Mouse (Mus musculus) embryonic facial prominence, embryonic 15.5 days (tissue): Measurements from ENCODE around the gene Dnajc28. TPM values are rescaled to one million over a fixed set of nuclear protein-coding genes. Genes with fewer than 3 reads are reported as not detected.

Source experiments
- ATAC-seq: fragments of 200-750 bp; cut with Nextera tagmentation; 2 replicates; pipeline ENCODE4 v1.8.0; 2017; ENCODE audit warnings: low read depth, moderate TSS enrichment; ENCODE audit not compliant: insufficient number of reproducible peaks, low FRiP score, low TSS enrichment
- H3K27ac ChIP-seq: fragments of 300-500 bp; sonication (generic); replicated peaks from 2 replicates; pipeline ENCODE4 v1.5.1; 2015; ENCODE audit warnings: mild to moderate bottlenecking, inconsistent platforms
- H3K27me3 ChIP-seq: fragments of 300-500 bp; sonication (generic); 2 replicates; pipeline ENCODE4 v1.6.1; 2015; ENCODE audit warnings: inconsistent platforms
- H3K36me3 ChIP-seq: fragments of 300-500 bp; sonication (generic); 2 replicates; pipeline ENCODE4 v1.6.1; 2015; ENCODE audit warnings: mild to moderate bottlenecking, inconsistent platforms
- H3K4me1 ChIP-seq: fragments of 300-500 bp; sonication (generic); 2 replicates; pipeline ENCODE4 v1.6.1; 2015; ENCODE audit warnings: inconsistent platforms
- H3K4me2 ChIP-seq: fragments of 300-500 bp; sonication (generic); replicated peaks from 2 replicates; pipeline ENCODE4 v1.6.1; 2015; ENCODE audit warnings: mild to moderate bottlenecking, inconsistent platforms
- H3K4me3 ChIP-seq: fragments of 300-500 bp; sonication (generic); replicated peaks from 2 replicates; pipeline ENCODE4 v1.5.1; 2015; ENCODE audit warnings: mild to moderate bottlenecking, inconsistent platforms
- H3K9ac ChIP-seq: fragments of 300-500 bp; sonication (generic); 2 replicates; pipeline ENCODE4 v1.6.1; 2015; ENCODE audit warnings: inconsistent platforms
- H3K9me3 ChIP-seq: fragments of 300-500 bp; sonication (generic); replicated peaks from 2 replicates; pipeline ENCODE4 v1.6.1; 2016; ENCODE audit warnings: inconsistent platforms
- WGBS: fragments of 180-500 bp; shearing (Covaris S2); methylation state at CpG from one replicate; pipeline ENCODE4 v1.1.7; 2015; 5-methylcytosine and 5-hydroxymethylcytosine counted together
- polyA plus RNA-seq: library from polyadenylated mRNA; unstranded; fragments of >200 nt; fragmentation: Nextera tagmentation; extraction: Ambion mirVana; gene quantifications from 2 replicates; pipeline ENCODE4 v1.2.1, GENCODE M21; 2015

The Dnajc28 gene
- polyA plus RNA-seq, 1 experiment from 2014 or later = 3.7 TPM

DNA sequence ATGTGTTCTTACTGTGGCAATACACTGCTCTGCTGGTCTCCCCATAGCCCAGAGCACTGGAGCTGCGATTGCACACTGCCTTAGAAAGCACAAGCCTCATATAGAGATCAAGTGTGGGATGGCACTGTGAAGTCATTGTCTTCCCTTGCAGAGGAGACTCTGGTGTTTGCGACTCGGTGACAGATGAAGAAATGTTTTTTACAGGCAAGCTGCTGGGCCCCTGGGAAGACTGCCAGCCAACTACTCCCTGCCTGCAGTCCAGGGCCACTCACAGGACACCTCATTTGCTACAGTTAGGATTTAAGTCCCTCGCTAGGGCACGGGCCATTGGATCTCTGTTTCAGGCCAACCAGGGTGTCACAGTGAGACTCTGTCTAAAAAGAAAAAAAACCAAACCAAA lies 13.6 kb upstream of the Dnajc28 start:
- Histone ChIP-seq H3K9ac (no peak overlapping the region), H3K4me3 (no peak overlapping the region), H3K27me3 (no peaks in the 10 kb centered on the region), H3K36me3 (peaks cover 90% of the 10 kb centered on the region), H3K4me2 (no peak overlapping the region), H3K9me3 (no peaks in the 10 kb centered on the region), H3K4me1 (no peaks in the 10 kb centered on the region), H3K27ac (no peak overlapping the region)
- WGBS = 93% methylated on average over 5 of the region's 5 CpGs
- no peak for ATAC-seq

DNA sequence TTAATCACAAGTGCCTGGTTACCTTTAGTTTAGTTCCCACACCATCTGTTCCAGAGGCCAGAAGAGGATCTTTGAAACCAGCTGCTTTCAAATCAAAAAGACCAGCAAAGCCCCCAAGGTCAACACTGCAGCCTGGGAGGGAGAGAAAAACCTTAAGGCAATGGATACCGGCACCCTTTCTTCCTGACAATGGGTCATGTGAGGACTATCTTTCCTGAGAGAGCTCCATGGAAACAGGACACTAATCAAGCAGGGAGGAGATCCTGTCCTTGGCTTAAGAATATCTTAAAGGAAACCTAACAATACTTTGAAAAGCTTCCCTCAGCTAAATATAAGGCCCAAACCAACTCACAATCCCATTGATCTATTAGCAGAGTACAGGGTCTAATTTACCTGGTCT lies 11.8 kb upstream of the Dnajc28 start:
- no peak for ATAC-seq
- H3K4me2 ChIP-seq = no peak overlapping the region
- H3K9me3 ChIP-seq = no peaks in the 10 kb centered on the region
- H3K36me3 ChIP-seq = peaks cover 87% of the 10 kb centered on the region
- no peaks in the 10 kb centered on the region for H3K4me1 ChIP-seq
- H3K27ac ChIP-seq = no peak overlapping the region
- no peaks in the 10 kb centered on the region for H3K27me3 ChIP-seq
- WGBS = 88% methylated on average over 1 of the region's 1 CpGs
- H3K4me3 ChIP-seq = no peak overlapping the region
- no peak overlapping the region for H3K9ac ChIP-seq

DNA sequence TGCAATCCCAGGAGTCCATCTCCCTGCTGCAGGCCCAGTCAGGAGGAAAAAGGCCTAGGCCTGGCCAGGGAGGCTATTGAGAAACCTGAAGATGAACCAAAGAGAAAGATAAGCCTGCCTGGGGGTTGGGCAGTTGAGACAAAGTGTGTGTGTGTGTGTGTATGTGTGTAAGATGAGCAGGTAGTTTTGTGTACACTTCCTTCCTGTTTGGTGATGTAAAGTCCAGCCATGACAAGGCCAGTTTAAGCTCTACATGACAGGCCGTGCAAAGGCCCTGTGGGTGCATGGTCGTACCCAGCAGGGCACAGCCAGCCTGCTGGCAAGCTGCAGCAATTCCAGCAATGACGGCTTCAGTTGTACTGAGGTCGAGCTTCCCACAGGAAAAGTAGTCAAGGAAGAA lies 10.9 kb upstream of the Dnajc28 start:
- no peak for ATAC-seq
- H3K4me3 ChIP-seq = no peak overlapping the region
- no peaks in the 10 kb centered on the region for H3K9me3 ChIP-seq
- WGBS = 82% methylated on average over 4 of the region's 4 CpGs
- no peak overlapping the region for H3K4me2 ChIP-seq
- H3K27ac ChIP-seq = no peak overlapping the region
- H3K9ac ChIP-seq = no peak overlapping the region
- no peaks in the 10 kb centered on the region for H3K4me1 ChIP-seq
- no peaks in the 10 kb centered on the region for H3K27me3 ChIP-seq
- H3K36me3 ChIP-seq = peaks cover 87% of the 10 kb centered on the region

DNA sequence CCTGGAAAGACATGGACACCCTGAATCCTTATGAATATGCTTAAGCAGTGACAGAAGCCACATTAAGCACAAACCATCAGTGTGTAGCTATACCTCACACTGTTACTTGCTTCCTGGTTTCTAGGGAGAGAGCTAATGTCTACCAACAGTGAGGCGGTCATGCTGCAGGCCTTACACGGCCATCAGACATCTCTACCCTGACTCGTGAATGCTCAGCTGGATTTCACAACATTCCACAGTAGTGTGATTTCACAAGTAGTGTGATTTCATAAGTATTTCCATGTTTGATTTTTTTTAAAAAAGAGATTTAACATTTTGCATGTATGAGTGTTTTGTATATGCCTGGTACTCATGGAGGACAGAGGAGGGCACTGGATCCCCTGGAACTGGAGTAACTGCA lies 9.8 kb upstream of the Dnajc28 start:
- no peak overlapping the region for H3K9ac ChIP-seq

DNA sequence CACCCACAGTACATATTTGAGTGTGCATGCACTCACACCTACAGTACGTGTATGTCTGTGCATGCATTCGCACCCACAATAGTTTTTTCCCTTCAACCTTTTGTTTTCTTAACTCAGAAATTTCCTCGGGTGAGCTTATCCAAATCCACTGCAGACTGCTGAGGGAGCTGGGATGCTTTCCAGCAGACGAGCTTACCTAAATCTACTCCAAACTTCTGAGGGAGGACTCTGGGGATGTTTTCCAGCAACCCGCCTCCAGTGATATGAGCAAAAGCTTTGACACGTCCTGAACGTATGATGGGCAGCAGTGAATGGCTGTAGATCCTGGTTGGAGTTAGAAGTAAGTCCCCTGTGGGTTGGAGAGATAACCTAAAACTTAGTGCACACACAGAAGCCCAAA lies 9.0 kb upstream of the Dnajc28 start:
- Histone ChIP-seq H3K4me3 (no peak overlapping the region), H3K9me3 (no peaks in the 10 kb centered on the region), H3K27me3 (no peaks in the 10 kb centered on the region), H3K9ac (no peak overlapping the region), H3K4me1 (no peaks in the 10 kb centered on the region), H3K27ac (no peak overlapping the region), H3K36me3 (peaks cover 92% of the 10 kb centered on the region), H3K4me2 (no peak overlapping the region)
- 84% methylated on average over 7 of the region's 7 CpGs for WGBS
- ATAC-seq = no peak

More for the DNA sequence above, 9.8 kb upstream of the Dnajc28 start:
- H3K9me3 ChIP-seq = no peaks in the 10 kb centered on the region
- no peak overlapping the region for H3K27ac ChIP-seq
- 82% methylated on average over 3 of the region's 3 CpGs for WGBS
- peaks cover 91% of the 10 kb centered on the region for H3K36me3 ChIP-seq
- H3K4me2 ChIP-seq = no peak overlapping the region
- no peak overlapping the region for H3K4me3 ChIP-seq
- H3K4me1 ChIP-seq = no peaks in the 10 kb centered on the region
- H3K27me3 ChIP-seq = no peaks in the 10 kb centered on the region
- no peak for ATAC-seq

DNA sequence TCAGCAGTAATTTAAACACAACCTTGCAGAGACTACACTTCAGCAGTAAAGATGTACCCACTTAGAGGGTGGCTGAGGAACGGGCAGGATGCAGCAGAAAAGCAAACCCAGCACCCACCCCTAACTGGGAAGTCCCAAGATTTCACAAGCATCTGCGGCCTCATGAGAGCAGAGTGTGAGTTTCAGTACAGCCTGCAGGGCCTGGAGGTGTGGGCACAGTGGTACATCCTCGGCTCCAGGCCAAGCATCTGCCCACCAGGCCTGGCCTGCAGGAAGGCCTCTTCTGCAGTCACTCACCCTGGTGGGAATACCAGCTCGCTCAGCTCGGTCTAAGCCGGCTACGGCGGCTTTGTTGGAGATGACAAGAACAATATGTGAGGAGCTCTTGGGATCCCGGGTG lies 4.2 kb upstream of the Dnajc28 start:
- no peak overlapping the region for H3K9ac ChIP-seq
- no peaks in the 10 kb centered on the region for H3K27me3 ChIP-seq
- no peaks in the 10 kb centered on the region for H3K9me3 ChIP-seq
- no peak for ATAC-seq
- H3K4me1 ChIP-seq = 0 out of 2 replicates have a peak, but pooled peaks cover 4% of the 10 kb centered on the region
- no peak overlapping the region for H3K4me3 ChIP-seq
- H3K4me2 ChIP-seq = no peak overlapping the region
- no peak overlapping the region for H3K27ac ChIP-seq
- 89% methylated on average over 9 of the region's 9 CpGs for WGBS
- peaks cover 79% of the 10 kb centered on the region for H3K36me3 ChIP-seq

DNA sequence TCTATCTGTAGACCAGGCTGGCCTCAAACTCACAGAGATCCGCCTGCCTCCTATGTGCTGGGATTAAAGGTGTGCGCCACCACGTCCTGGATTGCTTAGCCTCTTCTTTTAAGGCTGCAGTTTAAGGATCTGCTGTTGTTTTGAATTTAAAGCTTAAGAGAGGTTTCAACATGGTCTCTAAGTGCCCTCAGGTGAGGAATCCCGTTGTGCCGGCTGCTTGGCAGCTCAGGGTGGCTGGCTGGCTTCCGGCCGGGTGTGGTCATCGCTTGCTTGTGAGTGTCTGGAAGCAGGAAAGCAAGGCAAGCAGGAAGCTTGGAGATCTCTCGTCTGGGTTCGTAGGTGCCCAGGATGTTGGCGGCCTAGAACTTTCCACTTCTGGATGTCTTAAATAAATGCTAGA lies 2.2 kb upstream of the Dnajc28 start:
- WGBS = 87% methylated on average over 11 of the region's 11 CpGs
- no peaks in the 10 kb centered on the region for H3K27me3 ChIP-seq
- no peak for ATAC-seq

DNA sequence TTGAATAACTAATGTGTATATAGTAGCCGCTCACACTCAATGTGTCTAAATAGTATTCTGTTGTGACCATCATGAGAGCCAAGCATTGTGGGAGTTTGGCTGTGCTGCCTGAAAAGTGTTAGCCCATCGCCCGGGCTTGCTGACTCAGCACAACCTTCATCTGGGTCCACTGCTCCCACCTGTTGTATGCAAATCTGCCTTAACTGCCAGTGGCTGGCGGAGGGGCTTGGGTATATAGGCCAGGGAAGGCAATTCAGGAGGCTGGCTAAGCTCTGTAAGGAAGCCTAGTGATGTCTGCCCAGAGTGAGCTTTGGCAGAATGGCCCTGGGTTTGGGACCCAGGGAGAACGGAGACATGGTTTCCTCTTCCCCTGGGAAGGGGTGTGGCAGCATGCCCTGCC lies 1.4 kb upstream of the Dnajc28 start:
- Histone ChIP-seq H3K27me3 (no peaks in the 10 kb centered on the region), H3K9me3 (no peaks in the 10 kb centered on the region), H3K4me2 (no peak overlapping the region), H3K36me3 (peaks cover 53% of the 10 kb centered on the region), H3K27ac (no peak overlapping the region), H3K4me1 (0 out of 2 replicates have a peak, but pooled peaks cover 5% of the 10 kb centered on the region), H3K9ac (no peak overlapping the region), H3K4me3 (no peak overlapping the region)
- 87% methylated on average over 5 of the region's 5 CpGs for WGBS
- ATAC-seq = no peak

More for the DNA sequence above, 2.2 kb upstream of the Dnajc28 start:
- Histone ChIP-seq H3K36me3 (peaks cover 61% of the 10 kb centered on the region), H3K9ac (no peak overlapping the region), H3K27ac (no peak overlapping the region), H3K4me1 (0 out of 2 replicates have a peak, but pooled peaks cover 5% of the 10 kb centered on the region), H3K9me3 (no peaks in the 10 kb centered on the region), H3K4me3 (no peak overlapping the region), H3K4me2 (no peak overlapping the region)

DNA sequence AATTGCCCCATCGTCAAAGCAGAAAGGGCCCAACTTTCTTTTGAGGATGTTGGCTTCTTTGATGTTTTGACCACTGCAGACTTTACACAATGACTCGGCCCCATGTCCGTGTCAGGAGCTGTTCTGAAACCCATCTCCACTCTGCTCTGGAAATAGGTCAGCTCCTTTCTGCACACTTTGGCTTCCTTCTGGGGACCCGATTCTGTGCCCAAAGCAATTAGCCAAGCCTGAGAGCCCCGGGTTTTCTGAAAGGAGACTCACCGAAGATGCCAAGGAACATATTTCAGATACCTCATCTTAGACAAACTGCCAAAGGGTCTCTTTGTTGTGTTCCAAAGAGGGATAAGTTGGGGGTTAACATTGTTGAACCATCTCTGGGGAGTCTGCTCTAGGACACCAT lies 4.3 kb downstream of the Dnajc28 start:
- 80% methylated on average over 6 of the region's 6 CpGs for WGBS
- Histone ChIP-seq H3K36me3 (no peaks in the 10 kb centered on the region), H3K4me2 (no peak overlapping the region), H3K9ac (no peak overlapping the region), H3K27ac (no peak overlapping the region), H3K4me3 (no peak overlapping the region), H3K4me1 (0 out of 2 replicates have a peak, but pooled peaks cover 5% of the 10 kb centered on the region), H3K27me3 (no peaks in the 10 kb centered on the region), H3K9me3 (no peaks in the 10 kb centered on the region)
- no peak for ATAC-seq

DNA sequence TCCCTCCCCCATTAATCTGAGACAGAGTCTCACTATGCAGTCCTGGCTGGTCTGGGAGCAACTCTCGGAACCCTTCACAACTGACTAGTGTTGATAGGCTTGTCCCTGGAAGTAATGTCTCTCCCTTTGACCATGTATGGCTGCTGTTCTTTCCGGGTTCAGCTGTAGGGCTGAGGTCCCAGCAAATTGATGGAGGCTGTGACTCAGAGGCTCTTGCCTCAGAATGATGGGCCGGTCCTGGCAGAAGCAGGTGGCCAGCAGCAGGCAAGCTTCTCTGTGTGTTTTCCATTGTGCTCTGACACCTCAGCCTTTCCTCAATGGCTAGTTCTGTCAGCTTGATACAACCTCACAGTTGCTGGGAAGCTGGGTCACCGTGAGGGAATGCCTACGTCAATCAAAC lies 6.3 kb downstream of the Dnajc28 start:
- WGBS = 76% methylated on average over 5 of the region's 5 CpGs
- no peak for ATAC-seq
- H3K27ac ChIP-seq = no peak overlapping the region

DNA sequence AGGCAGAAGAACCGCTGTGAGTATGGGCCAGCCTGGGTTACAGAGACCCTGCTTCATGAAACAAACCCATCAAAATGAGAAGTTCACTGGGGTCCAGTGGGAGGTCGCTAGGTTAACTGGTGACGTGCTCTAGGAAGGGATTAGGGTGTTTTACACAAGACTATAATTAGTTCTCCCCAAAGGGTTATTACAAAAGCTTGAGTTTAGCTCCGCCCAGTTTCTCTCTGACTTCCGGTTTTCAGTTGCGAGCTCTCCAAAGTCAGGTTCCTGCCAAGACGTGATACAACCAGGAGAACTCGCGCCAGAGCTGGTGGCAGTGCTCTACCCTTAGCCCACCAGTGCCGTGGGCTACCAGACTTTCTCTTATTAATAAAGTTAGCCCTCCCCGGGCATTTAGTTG lies 7.6 kb downstream of the Dnajc28 start:
- no peak overlapping the region for H3K9ac ChIP-seq
- H3K27me3 ChIP-seq = no peaks in the 10 kb centered on the region
- no peak for ATAC-seq
- H3K4me1 ChIP-seq = no peaks in the 10 kb centered on the region
- H3K27ac ChIP-seq = no peak overlapping the region
- H3K9me3 ChIP-seq = no peaks in the 10 kb centered on the region
- H3K36me3 ChIP-seq = no peaks in the 10 kb centered on the region
- WGBS = 59% methylated on average over 11 of the region's 11 CpGs
- H3K4me3 ChIP-seq = no peak overlapping the region
- no peak overlapping the region for H3K4me2 ChIP-seq

More for the DNA sequence above, 6.3 kb downstream of the Dnajc28 start:
- Histone ChIP-seq H3K9ac (no peak overlapping the region), H3K4me1 (no peaks in the 10 kb centered on the region), H3K27me3 (no peaks in the 10 kb centered on the region), H3K4me3 (no peak overlapping the region), H3K36me3 (no peaks in the 10 kb centered on the region), H3K9me3 (no peaks in the 10 kb centered on the region), H3K4me2 (no peak overlapping the region)

DNA sequence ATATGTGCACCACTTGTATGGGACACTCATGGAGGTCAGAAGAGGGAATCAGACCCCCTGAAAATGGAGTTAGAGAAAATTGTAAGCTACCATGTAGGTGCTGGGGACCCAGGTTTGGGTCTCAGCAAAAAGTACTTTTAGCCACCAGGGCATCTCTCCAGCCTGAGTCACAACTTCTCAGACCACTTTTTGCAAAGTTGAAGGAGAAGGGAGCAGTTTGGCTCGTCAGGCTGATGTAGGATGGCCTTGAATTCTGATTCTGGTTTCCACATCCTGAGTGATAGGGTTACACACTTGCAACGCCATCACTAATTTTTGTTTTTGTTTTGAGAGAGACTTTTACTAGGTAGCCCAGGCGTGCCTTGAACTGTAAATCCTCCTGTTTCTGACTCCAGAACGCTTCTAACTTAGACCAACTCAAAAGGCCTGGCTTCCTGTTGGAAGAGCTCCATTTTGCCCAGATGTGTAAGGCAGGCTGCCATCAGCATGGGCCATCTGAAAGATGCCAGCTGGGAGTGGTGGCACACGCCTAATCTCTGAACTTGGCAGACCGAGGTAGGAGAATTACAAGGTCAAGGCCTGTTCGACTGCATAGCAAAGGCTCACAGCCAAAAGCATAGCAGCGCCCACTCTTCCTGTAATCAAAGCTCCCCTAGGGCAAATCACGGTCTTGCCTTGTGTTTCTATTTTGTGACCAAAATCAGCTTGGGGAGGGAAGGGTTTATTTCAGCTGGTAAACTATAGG lies 9.2 kb downstream of the Dnajc28 start:
- Histone ChIP-seq H3K9me3 (no peaks in the 10 kb centered on the region), H3K4me1 (no peaks in the 10 kb centered on the region), H3K4me3 (no peak overlapping the region), H3K27ac (no peak overlapping the region), H3K27me3 (no peaks in the 10 kb centered on the region), H3K9ac (no peak overlapping the region), H3K4me2 (no peak overlapping the region), H3K36me3 (no peaks in the 10 kb centered on the region)
- WGBS = 49% methylated on average over 9 of the region's 9 CpGs
- ATAC-seq = no peak
